Mouse (Mus musculus): ENCODE results near the gene Brca1.
"Not testable (repeated sequence)": the region's sequence is repeated elsewhere in the genome, so short reads cannot be mapped to it uniquely, and the experiment has no call there.

Brca1 gene

GRCm38 (mm10) chr11:101468731-101469130 lies 83.0 kb downstream of the Brca1 start:
- DNase-seq: no peak

- DNase-seq: no peak
These were observed 83.5 kb downstream of the Brca1 start for GRCm38 (mm10) chr11:101468263-101468688.

GRCm38 (mm10) chr11:101467477-101468262 lies 84.1 kb downstream of the Brca1 start:
- peak; percentile 87 for DNase-seq

- DNase-seq: not testable (repeated sequence)
These were observed 85.2 kb downstream of the Brca1 start for GRCm38 (mm10) chr11:101466552-101466950.

GRCm38 (mm10) chr11:101465869-101466551 lies 85.7 kb downstream of the Brca1 start, which contains the start of gene Vat1:
Vat1 (minus strand) TSS chr11:101466230.
- peak; percentile 85 for DNase-seq

GRCm38 (mm10) chr11:101465101-101465868 lies 86.5 kb downstream of the Brca1 start:
- DNase-seq: peak; percentile 84

GRCm38 (mm10) chr11:101464211-101465100 lies 87.3 kb downstream of the Brca1 start, which contains the start of gene Rnd2:
Rnd2 (plus strand) TSS chr11:101464999.
- DNase-seq: peak; percentile 75

- DNase-seq: peak; percentile 17
These were observed 88.9 kb downstream of the Brca1 start for GRCm38 (mm10) chr11:101462583-101463440.

GRCm38 (mm10) chr11:101462141-101462540 lies 89.6 kb downstream of the Brca1 start:
- DNase-seq: no peak

- no peak for DNase-seq
These were observed 91.4 kb downstream of the Brca1 start for GRCm38 (mm10) chr11:101460321-101460720.

- DNase-seq: peak; percentile 74
These were observed 92.0 kb downstream of the Brca1 start for GRCm38 (mm10) chr11:101459716-101460115.

GRCm38 (mm10) chr11:101458217-101458616 lies 93.5 kb downstream of the Brca1 start:
- no peak for DNase-seq

GRCm38 (mm10) chr11:101457631-101458030 lies 94.1 kb downstream of the Brca1 start:
- no peak for DNase-seq

GRCm38 (mm10) chr11:101455627-101456026 lies 96.1 kb downstream of the Brca1 start:
- no peak for DNase-seq

- no peak for DNase-seq
These were observed 97.1 kb downstream of the Brca1 start for GRCm38 (mm10) chr11:101454702-101455101.

GRCm38 (mm10) chr11:101452093-101452774 lies 99.5 kb downstream of the Brca1 start:
- DNase-seq: no peak

GRCm38 (mm10) chr11:101451536-101451935 lies 100.2 kb downstream of the Brca1 start:
- DNase-seq: no peak

GRCm38 (mm10) chr11:101450394-101450793 lies 101.4 kb downstream of the Brca1 start:
- peak; percentile 54 for DNase-seq

- DNase-seq: not testable (repeated sequence)
These were observed 102.2 kb downstream of the Brca1 start for GRCm38 (mm10) chr11:101449596-101449995.

GRCm38 (mm10) chr11:101448899-101449298 lies 102.9 kb downstream of the Brca1 start:
- peak; percentile 21 for DNase-seq
